Mouse (Mus musculus) lung, postnatal 25 days (tissue): Measurements from ENCODE around the gene Fbxo40.

Experiments
- DNase-seq: peaks from one replicate; pipeline ENCODE4 v3.0.0; 2022; ENCODE audit warnings: low spot score

Fbxo40 gene

GRCm38 (mm10) chr16:36921980-36922379, 68.3 kb downstream of the Fbxo40 start:
- no peak for DNase-seq

- no peak for DNase-seq
These were observed 69.1 kb downstream of the Fbxo40 start for GRCm38 (mm10) chr16:36921067-36921613.

GRCm38 (mm10) chr16:36920410-36920809, 69.9 kb downstream of the Fbxo40 start:
- no peak for DNase-seq

GRCm38 (mm10) chr16:36918505-36918904, 71.8 kb downstream of the Fbxo40 start:
- no peak for DNase-seq

GRCm38 (mm10) chr16:36914195-36914594, 76.1 kb downstream of the Fbxo40 start:
- DNase-seq = no peak
